Mouse (Mus musculus) cerebellum, adult 2 months (tissue): ENCODE measurements around the gene Efna3.

Experiments used
- CTCF ChIP-seq: fragments of 200-500 bp; IDR thresholded peaks from 2 replicates; pipeline ENCODE4 v1.5.1; 2011; ENCODE audit warnings: low read depth, mild to moderate bottlenecking, control low read depth, low read length, moderate library complexity, borderline replicate concordance; ENCODE audit not compliant: insufficient read depth
- POLR2A ChIP-seq: fragments of 200-500 bp; IDR thresholded peaks from 2 replicates; pipeline ENCODE4 v1.6.1; 2011; ENCODE audit warnings: low read length, control low read depth, borderline replicate concordance; ENCODE audit not compliant: insufficient read depth

DNA sequence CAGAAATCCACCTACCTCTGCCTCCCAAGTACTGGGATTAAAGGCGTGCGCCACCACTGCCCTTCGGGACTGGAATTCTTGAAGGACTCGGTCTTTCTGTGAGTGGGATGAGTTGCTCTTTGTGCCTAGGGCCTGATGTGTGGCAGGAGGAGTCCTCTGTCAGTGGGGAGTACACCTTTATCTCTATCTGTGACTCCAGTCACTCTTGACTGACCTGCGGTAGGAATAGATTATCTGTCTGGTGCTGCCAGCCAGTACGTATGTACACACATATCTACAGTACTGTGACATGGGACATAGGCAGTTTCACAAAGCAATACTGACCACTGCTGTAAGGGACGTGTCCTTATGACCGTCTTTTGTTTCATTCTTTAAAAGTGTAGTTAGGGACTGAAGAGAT is 3.1 kb upstream of the Efna3 start:
- TF ChIP-seq CTCF: no peak
- no peak for TF ChIP-seq POLR2A
